Mouse (Mus musculus): ENCODE measurements around the gene Brd4. TPM values are rescaled to one million over a fixed set of nuclear protein-coding genes. Genes with fewer than 3 reads are reported as not detected.

The Brd4 gene
- polyA plus RNA-seq, 1 experiment from 2014 or later, result 20.2 TPM

DNA sequence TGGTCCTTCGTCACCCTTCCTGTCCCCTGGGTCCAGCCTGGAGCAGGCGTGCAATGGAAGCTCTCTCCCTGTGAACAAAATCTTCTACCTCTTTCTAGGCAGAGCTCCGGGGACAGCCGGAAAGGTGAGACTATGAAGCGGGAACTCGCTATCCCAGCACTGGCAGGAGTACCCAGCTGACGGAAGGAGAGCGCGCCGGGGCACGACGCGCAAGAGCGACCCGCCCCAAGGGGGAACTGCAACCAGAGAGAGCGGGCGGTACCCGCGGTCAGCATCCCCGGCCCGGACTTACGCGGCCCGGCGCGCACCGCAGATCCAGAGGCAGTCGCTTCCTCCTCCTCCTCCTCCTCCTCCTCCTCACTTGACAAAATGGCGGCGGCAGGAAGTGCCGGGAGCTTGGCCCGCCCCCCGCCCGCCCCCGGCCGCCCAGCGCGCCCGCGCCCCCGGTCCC, 726 bp downstream of the Brd4 start:
- H3K4me3 ChIP-seq (ENCODE audit: low read depth, low read length), result peak overlapping the region; percentile 99
- no peaks in the 10 kb centered on the region for H3K27me3 ChIP-seq (ENCODE audit: insufficient read depth, low read length)
- H3K9ac ChIP-seq (replicated peaks), result peak overlapping the region; percentile 98
- no peaks in the 10 kb centered on the region; the same call in 1 of the 2 replicates for H3K36me3 ChIP-seq (replicated peaks; ENCODE audit: insufficient read depth, low read length)
- no peaks in the 10 kb centered on the region for H3K9me3 ChIP-seq (ENCODE audit: low read length)
- no peak for TF ChIP-seq EP300 (IDR thresholded peaks at IDR 0.05; ENCODE audit: low read depth)
- TF ChIP-seq CTCF (IDR thresholded peaks at IDR 0.05; ENCODE audit: low read depth), result no peak
- under 1% methylated on average over 27 of the region's 41 CpGs for WGBS (ENCODE audit: insufficient replicate concordance)
- ATAC-seq (peak; percentile 69), DNase-seq (peak; percentile 80)
- peaks cover 28% of the 10 kb centered on the region for H3K4me1 ChIP-seq (ENCODE audit: insufficient read depth)
- H3K4me2 ChIP-seq (ENCODE audit: low read depth, low read length), result peak overlapping the region; percentile 72
- H3K27ac ChIP-seq (ENCODE audit: low read depth), result peak overlapping the region; percentile 100

DNA sequence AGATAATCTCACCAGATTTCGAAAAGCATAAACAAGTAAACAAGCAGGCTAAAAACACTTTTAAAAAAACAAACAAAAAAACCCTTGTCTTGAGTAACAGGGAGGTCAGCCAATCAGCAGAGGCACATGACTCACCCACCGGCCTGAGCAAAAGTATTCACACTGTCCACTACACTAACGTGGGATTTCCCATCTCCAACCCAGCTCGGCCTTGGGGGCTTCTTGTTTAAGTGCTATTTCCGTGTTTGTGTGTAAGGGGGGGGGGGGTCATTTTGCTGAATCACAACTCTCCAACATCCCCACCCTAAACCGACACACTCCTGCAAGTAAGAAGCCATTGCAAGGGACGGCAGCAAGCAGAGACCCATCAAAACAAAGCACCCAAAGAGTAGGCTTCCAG, 1.2 kb downstream of the Brd4 start:
- 5% methylated on average over 7 of the region's 7 CpGs for WGBS (ENCODE audit: insufficient replicate concordance)
- no peaks in the 10 kb centered on the region; the same call in 1 of the 2 replicates for H3K36me3 ChIP-seq (replicated peaks; ENCODE audit: insufficient read depth, low read length)
- no peak for TF ChIP-seq CTCF (IDR thresholded peaks at IDR 0.05; ENCODE audit: low read depth)
- no peak for TF ChIP-seq EP300 (IDR thresholded peaks at IDR 0.05; ENCODE audit: low read depth)
- ATAC-seq (peak; percentile 16; the same call in 1 of the 2 replicates), DNase-seq (no peak)
- H3K27me3 ChIP-seq (ENCODE audit: insufficient read depth, low read length), result no peaks in the 10 kb centered on the region
- peak overlapping the region; percentile 72 for H3K4me2 ChIP-seq (ENCODE audit: low read depth, low read length)
- peak overlapping the region; percentile 98 for H3K9ac ChIP-seq (replicated peaks)
- H3K9me3 ChIP-seq (ENCODE audit: low read length), result no peaks in the 10 kb centered on the region
- peak overlapping the region; percentile 99 for H3K4me3 ChIP-seq (ENCODE audit: low read depth, low read length)
- H3K4me1 ChIP-seq (ENCODE audit: insufficient read depth), result peaks cover 31% of the 10 kb centered on the region
- peak overlapping the region; percentile 100 for H3K27ac ChIP-seq (ENCODE audit: low read depth)

DNA sequence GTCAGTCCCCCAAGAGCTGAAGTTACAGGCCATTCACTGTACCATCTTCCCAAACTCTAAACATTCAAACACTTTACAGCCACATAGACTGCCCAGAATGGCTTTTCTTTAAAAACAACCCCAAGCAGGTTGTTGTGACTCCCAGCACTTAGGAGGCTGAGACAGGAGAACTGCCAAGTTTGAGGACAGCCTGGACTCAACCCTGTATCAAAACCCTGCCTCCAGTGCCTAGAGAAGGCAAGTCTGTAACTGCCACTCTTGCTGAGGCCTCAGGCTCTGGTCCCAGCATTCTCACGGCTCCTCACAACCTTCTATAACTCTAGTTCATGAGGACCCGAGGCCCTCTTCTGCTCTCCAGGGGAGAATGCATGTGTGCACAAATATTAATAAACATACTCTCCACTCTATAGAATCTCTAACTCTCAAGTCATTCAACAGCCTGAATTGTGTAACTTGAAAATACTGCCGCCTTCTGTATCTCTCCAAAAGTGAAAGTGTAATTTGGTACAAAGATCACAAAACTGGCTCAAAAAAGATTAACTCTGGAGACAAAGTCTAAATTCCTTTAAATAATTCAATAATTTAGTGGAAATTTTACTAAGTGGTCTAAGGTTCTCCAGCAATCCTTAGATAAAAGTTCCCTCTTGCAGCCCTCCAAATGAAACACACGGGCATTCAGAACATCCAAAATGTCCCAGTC, 2.8 kb downstream of the Brd4 start:
- Histone ChIP-seq H3K9me3 (ENCODE audit: low read length) (no peaks in the 10 kb centered on the region), H3K9ac (replicated peaks) (0 out of 2 replicates have a peak overlapping the region, but pooled peaks have one; percentile 30), H3K4me2 (ENCODE audit: low read depth, low read length) (peak overlapping the region; percentile 72), H3K4me3 (ENCODE audit: low read depth, low read length) (peak overlapping the region; percentile 99), H3K4me1 (ENCODE audit: insufficient read depth) (peaks cover 38% of the 10 kb centered on the region), H3K27ac (ENCODE audit: low read depth) (peak overlapping the region; percentile 67), H3K27me3 (ENCODE audit: insufficient read depth, low read length) (no peaks in the 10 kb centered on the region), H3K36me3 (replicated peaks; ENCODE audit: insufficient read depth, low read length) (peaks cover 2% of the 10 kb centered on the region; the same call in 1 of the 2 replicates)
- no peak for ATAC-seq
- DNase-seq, result no peak
- 49% methylated on average over 4 of the region's 4 CpGs for WGBS (ENCODE audit: insufficient replicate concordance)
- TF ChIP-seq EP300 (IDR thresholded peaks at IDR 0.05; ENCODE audit: low read depth) (no peak), CTCF (IDR thresholded peaks at IDR 0.05; ENCODE audit: low read depth) (peak; percentile 11; the same call in 1 of the 2 replicates)

DNA sequence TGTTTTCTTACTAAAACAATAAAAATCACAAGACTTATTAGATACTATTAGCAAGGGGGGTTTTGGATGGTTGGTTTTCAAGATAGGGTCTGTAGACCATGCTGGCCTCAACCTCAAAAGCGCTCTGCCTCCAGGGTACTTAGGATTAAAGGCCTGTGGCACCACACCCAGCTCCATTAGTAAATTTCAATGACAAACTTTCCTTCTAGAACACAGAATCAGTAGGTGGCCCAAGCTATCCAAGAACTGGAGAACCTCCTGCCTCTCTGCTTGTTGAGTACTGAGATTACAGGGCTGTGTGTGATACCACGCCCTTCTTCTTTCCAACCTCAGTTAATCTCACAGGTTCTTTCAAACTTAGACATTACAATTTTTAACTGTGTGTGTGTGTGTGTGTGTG, 3.4 kb downstream of the Brd4 start:
- Histone ChIP-seq H3K27ac (ENCODE audit: low read depth) (no peak overlapping the region), H3K4me2 (ENCODE audit: low read depth, low read length) (peak overlapping the region; percentile 72), H3K27me3 (ENCODE audit: insufficient read depth, low read length) (no peaks in the 10 kb centered on the region), H3K36me3 (replicated peaks; ENCODE audit: insufficient read depth, low read length) (peaks cover 2% of the 10 kb centered on the region; the same call in 1 of the 2 replicates), H3K4me3 (ENCODE audit: low read depth, low read length) (peak overlapping the region; percentile 99; the same call in 1 of the 2 replicates), H3K4me1 (ENCODE audit: insufficient read depth) (peaks cover 40% of the 10 kb centered on the region), H3K9ac (replicated peaks) (no peak overlapping the region), H3K9me3 (ENCODE audit: low read length) (no peaks in the 10 kb centered on the region)
- ATAC-seq, result no peak
- WGBS (ENCODE audit: insufficient replicate concordance), result 82% methylated on average over 2 of the region's 2 CpGs
- TF ChIP-seq CTCF (IDR thresholded peaks at IDR 0.05; ENCODE audit: low read depth), result no peak
- no peak for TF ChIP-seq EP300 (IDR thresholded peaks at IDR 0.05; ENCODE audit: low read depth)
- DNase-seq, result no peak

DNA sequence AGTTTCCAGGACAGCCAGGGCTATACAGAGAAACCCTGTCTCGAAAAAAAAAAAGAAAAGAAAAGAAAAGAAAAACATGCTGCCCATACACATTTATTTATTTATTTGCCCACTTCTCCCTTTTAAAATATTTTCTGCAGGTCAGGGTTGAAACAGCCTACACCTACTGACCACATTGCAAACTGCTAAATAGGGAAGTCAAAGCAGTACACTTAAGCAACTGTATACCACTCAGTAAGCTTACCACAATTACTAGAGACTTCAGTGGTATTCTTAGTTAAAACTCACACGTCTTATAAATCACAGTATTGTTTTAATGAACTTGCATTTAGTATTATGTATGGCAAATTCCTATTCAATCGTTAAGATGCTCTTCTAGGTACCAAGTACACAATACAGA, 3.9 kb downstream of the Brd4 start:
- Histone ChIP-seq H3K9ac (replicated peaks) (no peak overlapping the region), H3K4me1 (ENCODE audit: insufficient read depth) (peaks cover 45% of the 10 kb centered on the region), H3K27ac (ENCODE audit: low read depth) (no peak overlapping the region), H3K36me3 (replicated peaks; ENCODE audit: insufficient read depth, low read length) (peaks cover 2% of the 10 kb centered on the region; the same call in 1 of the 2 replicates), H3K4me3 (ENCODE audit: low read depth, low read length) (no peak overlapping the region), H3K27me3 (ENCODE audit: insufficient read depth, low read length) (no peaks in the 10 kb centered on the region), H3K4me2 (ENCODE audit: low read depth, low read length) (no peak overlapping the region), H3K9me3 (ENCODE audit: low read length) (no peaks in the 10 kb centered on the region)
- TF ChIP-seq CTCF (IDR thresholded peaks at IDR 0.05; ENCODE audit: low read depth), result no peak
- no peak for TF ChIP-seq EP300 (IDR thresholded peaks at IDR 0.05; ENCODE audit: low read depth)
- 62% methylated on average over 3 of the region's 3 CpGs for WGBS (ENCODE audit: insufficient replicate concordance)
- DNase-seq (no peak), ATAC-seq (no peak)

DNA sequence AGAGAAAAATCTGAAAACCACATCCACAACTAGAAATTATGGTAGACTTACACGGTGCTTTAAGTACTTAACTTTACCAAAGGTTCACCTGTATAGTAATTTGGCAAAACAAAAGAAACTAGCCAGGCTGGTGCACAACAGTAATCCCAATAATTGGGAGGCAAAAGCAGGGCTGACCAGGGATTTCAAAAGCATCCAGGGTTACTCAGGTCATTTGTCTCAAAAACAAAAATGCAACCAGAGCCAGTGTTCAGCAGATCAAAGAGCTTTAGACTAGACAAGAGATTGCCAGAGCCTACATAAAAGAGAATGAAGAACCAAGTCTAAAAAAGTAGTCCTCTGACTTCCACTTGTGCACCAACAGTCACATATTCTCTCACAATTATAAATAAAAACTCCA, 7.3 kb downstream of the Brd4 start:
- Histone ChIP-seq H3K27me3 (ENCODE audit: insufficient read depth, low read length) (no peaks in the 10 kb centered on the region), H3K9me3 (ENCODE audit: low read length) (no peaks in the 10 kb centered on the region), H3K4me1 (ENCODE audit: insufficient read depth) (peaks cover 32% of the 10 kb centered on the region), H3K27ac (ENCODE audit: low read depth) (no peak overlapping the region), H3K4me3 (ENCODE audit: low read depth, low read length) (no peak overlapping the region), H3K4me2 (ENCODE audit: low read depth, low read length) (no peak overlapping the region), H3K36me3 (replicated peaks; ENCODE audit: insufficient read depth, low read length) (peaks cover 4% of the 10 kb centered on the region; the same call in 1 of the 2 replicates), H3K9ac (replicated peaks) (no peak overlapping the region)
- 82% methylated on average over 1 of the region's 1 CpGs for WGBS (ENCODE audit: insufficient replicate concordance)
- no peak for DNase-seq
- no peak for ATAC-seq
- no peak for TF ChIP-seq CTCF (IDR thresholded peaks at IDR 0.05; ENCODE audit: low read depth)
- TF ChIP-seq EP300 (IDR thresholded peaks at IDR 0.05; ENCODE audit: low read depth), result no peak

Measured in liver, postnatal 0 days (tissue).